Mouse (Mus musculus) megakaryocyte, adult 5-6 weeks (primary cell): ENCODE results near the gene Acot8. TPM values are rescaled to one million over a fixed set of nuclear protein-coding genes. Genes with fewer than 3 reads are reported as not detected.
"Not testable (repeated sequence)": the region's sequence is repeated elsewhere in the genome, so short reads cannot be mapped to it uniquely, and the experiment has no call there.

Experiments used
- ATAC-seq: 2 replicates; pipeline ENCODE4 v1.8.0; 2016; ENCODE audit warnings: mild to moderate bottlenecking, inconsistent platforms; ENCODE audit not compliant: poor library complexity, severe bottlenecking
- total RNA-seq, 2 experiments: library from RNA; stranded (forward) in 1 of 2; stranded (reverse) in 1 of 2; fragments of 153-499, 151-499 nt in 1 of 2; fragments of 221-1000, 200-1000 nt in 1 of 2; gene quantifications; 2 replicates each; pipeline versions ENCODE4 v1.2.3 to v1.2.4; 2015 to 2017

Gene Acot8
- total RNA-seq, 2 experiments from 2014 or later = 20.4 to 28.8 TPM

- peak; percentile 91 for ATAC-seq
These were observed 10.7 kb upstream of the Acot8 start for GRCm38 (mm10) chr2:164815348-164815747.

- no peak for ATAC-seq
These were observed 8.9 kb upstream of the Acot8 start for GRCm38 (mm10) chr2:164813557-164813956.

- ATAC-seq = no peak
These were observed 1.9 kb upstream of the Acot8 start for GRCm38 (mm10) chr2:164806614-164807013.

- ATAC-seq = peak; percentile 47
These were observed 643 bp upstream of the Acot8 start for GRCm38 (mm10) chr2:164805332-164805718.

- no peak for ATAC-seq
These were observed 765 bp downstream of the Acot8 start for GRCm38 (mm10) chr2:164803921-164804313.

- no peak for ATAC-seq
These were observed 1.3 kb downstream of the Acot8 start for GRCm38 (mm10) chr2:164803201-164803920.

GRCm38 (mm10) chr2:164800252-164801004 lies 4.3 kb downstream of the Acot8 start:
- ATAC-seq = no peak

- ATAC-seq = not testable (repeated sequence)
These were observed 6.1 kb downstream of the Acot8 start for GRCm38 (mm10) chr2:164798554-164798953.

GRCm38 (mm10) chr2:164795868-164796267 lies 8.8 kb downstream of the Acot8 start:
- no peak for ATAC-seq

GRCm38 (mm10) chr2:164794293-164794692 lies 10.4 kb downstream of the Acot8 start:
- ATAC-seq = peak; percentile 85

GRCm38 (mm10) chr2:164793772-164794171 lies 10.9 kb downstream of the Acot8 start:
- no peak for ATAC-seq

- peak; percentile 69 for ATAC-seq
These were observed 11.4 kb downstream of the Acot8 start for GRCm38 (mm10) chr2:164793236-164793635.

GRCm38 (mm10) chr2:164792400-164793190 lies 12.1 kb downstream of the Acot8 start:
- no peak for ATAC-seq

- no peak for ATAC-seq
These were observed 12.8 kb downstream of the Acot8 start for GRCm38 (mm10) chr2:164791841-164792261.

GRCm38 (mm10) chr2:164790451-164790850 lies 14.2 kb downstream of the Acot8 start:
- no peak for ATAC-seq

GRCm38 (mm10) chr2:164788411-164788810 lies 16.3 kb downstream of the Acot8 start:
- no peak for ATAC-seq

GRCm38 (mm10) chr2:164787779-164788178 lies 16.9 kb downstream of the Acot8 start:
- ATAC-seq = no peak

- peak; percentile 23; the same call in 1 of the 2 replicates for ATAC-seq
These were observed 17.6 kb downstream of the Acot8 start for GRCm38 (mm10) chr2:164787032-164787431.

GRCm38 (mm10) chr2:164786388-164786885 lies 18.2 kb downstream of the Acot8 start:
- ATAC-seq = no peak

- ATAC-seq = peak; percentile 71
These were observed 18.9 kb downstream of the Acot8 start, which contains the start of gene Snx21 for GRCm38 (mm10) chr2:164785481-164786387. TSS of gene Snx21 (plus strand) at chr2:164785823.
